Mouse (Mus musculus): ENCODE data around the gene Slc25a4. TPM values are rescaled to one million over a fixed set of nuclear protein-coding genes. Genes with fewer than 3 reads are reported as not detected.
A peak's percentile ranks its signal among the peaks of the same experiment; 100 is the strongest.

The Slc25a4 gene
- total RNA-seq, 2 experiments from 2014 or later = 537 to 580 TPM

GRCm38 (mm10) chr8:46204974-46205640 is 6.0 kb downstream of the Slc25a4 start:
- DNase-seq = no peak

DNA sequence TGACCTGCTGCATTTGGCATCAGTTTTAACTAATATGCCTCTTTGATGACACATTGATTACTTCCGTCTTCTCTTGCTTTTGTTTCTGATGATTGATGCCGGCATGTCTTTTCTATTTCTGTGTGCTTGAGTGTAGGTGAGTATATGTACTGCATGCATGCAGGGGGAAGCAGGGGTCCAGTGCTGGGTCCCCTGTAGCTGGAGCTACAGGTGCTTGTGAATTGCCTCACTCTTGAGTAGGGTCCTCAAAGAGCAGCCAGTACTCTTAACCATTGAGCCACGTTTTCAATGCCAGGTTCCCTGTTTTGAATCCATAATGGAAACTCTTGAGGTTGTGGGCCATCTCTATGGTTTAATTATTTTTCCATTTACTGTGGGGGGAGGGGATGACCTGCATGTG is 6.8 kb downstream of the Slc25a4 start:
- no peak for DNase-seq

GRCm38 (mm10) chr8:46202350-46202749 is 8.7 kb downstream of the Slc25a4 start:
- DNase-seq = no peak

DNA sequence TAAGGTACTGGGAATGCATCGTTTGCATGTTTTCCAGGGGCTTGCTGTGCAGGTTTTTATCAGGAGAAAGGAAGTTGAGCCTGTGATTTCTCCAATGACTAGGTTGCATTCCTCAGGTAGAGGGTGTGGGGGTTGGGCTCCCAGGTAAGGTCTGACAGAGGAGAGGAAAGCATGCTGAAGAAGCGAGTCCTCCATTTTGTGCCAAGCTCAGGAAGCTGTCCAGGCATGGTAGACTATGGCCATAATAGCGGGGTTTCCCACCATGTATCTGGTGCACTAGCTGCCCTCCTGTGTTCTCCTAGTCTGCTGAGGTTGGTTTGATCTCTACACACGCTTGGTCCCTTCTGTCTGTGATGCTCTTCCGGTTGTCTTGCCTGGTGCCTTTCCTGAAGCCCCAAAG is 13.4 kb downstream of the Slc25a4 start:
- DNase-seq = no peak

DNA sequence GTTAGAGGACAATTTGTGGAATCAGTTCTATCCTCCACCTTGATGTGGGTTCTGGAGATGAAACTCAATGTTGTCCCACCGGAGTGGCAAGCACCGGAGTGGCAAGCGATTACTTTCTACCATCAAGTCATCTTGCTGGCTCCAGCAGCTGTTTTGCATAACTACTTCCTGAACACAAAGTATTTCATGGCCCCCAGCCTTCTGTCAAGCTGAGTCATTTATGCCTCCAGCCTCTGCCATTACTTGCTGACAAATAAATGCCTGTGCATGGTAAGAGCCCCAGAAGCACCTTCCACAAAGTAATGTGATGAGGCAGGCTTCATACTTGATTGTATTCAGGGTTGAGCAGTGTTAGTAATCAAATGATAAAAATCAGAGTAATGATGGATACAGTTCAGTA is 14.2 kb downstream of the Slc25a4 start:
- DNase-seq = no peak

- no peak for DNase-seq
These were observed 18.0 kb downstream of the Slc25a4 start for GRCm38 (mm10) chr8:46193100-46193499.

DNA sequence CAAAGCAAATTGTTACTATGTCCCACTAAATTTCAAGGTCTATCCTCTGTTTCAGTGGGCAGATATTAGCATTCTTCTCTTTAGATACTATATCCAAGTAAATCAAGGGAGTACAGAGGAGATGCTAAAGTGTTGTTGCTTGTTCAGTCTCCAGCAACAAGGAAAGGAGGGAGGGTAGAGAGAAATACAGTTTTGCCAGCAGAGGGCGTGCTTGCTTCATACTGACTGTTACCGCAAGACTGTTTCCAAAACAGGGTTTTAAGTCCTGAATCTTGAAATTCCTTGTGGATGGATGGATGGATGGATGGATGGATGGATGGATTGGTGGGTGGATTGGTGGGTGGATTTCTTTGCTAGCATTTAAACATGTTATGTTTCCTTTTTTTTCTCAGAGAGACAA is 25.7 kb downstream of the Slc25a4 start:
- peak; percentile 44 to 48 for DNase-seq

DNA sequence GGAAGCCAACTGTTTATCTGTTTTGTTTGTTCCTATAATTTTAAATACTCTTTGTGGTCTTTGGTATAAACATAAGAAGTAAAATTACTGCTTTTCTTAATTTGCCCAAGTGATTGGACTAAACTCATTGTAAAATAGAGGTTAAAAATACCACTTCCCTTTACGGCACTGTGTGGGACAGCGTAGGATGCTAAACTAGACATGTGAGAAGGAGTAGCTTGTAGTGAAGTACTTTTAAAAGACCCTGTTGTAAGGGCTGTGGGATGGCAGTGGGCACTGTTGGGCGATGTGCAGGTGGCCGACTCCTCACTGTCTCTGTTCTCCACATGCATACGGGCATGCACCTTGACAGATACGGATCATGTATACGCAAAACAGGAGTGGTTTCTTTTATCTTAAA is 30.9 kb downstream of the Slc25a4 start:
- DNase-seq = no peak

DNA sequence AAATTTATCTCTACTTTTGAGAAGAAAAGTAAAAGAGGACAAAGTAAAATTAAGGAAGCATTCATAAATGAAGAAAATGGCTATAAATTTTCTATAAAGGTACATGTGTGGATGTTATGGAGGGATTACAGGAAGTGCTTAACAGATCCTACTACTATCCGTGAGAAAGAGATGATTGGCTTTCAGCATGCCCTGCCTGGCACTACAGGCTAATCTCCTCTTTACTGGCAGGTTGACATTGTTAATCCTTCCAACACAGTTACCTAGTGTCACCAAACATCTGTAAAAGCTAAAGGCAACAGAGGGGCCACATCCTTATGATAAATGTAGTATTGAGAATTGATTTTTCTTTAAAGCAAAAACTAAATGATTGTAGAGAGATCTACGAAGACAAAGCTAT is 37.4 kb downstream of the Slc25a4 start:
- DNase-seq = no peak

DNA sequence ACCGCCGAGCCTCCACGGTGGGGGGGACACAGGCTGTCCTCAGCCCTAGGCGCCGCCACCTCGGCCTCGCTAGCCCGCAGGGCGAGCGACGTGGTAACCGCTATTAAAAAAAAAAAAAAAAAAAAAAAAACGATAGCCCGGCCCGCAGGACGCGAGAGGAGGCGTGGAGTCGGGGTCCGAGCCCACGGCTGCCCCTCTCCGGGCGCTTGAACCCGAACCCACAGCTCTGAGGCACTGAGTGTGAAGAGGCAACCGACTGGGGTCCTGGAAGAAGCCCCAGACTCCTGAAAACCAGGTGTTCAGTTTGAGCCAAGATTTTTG is 47.3 kb downstream of the Slc25a4 start:
- no peak for DNase-seq

DNA sequence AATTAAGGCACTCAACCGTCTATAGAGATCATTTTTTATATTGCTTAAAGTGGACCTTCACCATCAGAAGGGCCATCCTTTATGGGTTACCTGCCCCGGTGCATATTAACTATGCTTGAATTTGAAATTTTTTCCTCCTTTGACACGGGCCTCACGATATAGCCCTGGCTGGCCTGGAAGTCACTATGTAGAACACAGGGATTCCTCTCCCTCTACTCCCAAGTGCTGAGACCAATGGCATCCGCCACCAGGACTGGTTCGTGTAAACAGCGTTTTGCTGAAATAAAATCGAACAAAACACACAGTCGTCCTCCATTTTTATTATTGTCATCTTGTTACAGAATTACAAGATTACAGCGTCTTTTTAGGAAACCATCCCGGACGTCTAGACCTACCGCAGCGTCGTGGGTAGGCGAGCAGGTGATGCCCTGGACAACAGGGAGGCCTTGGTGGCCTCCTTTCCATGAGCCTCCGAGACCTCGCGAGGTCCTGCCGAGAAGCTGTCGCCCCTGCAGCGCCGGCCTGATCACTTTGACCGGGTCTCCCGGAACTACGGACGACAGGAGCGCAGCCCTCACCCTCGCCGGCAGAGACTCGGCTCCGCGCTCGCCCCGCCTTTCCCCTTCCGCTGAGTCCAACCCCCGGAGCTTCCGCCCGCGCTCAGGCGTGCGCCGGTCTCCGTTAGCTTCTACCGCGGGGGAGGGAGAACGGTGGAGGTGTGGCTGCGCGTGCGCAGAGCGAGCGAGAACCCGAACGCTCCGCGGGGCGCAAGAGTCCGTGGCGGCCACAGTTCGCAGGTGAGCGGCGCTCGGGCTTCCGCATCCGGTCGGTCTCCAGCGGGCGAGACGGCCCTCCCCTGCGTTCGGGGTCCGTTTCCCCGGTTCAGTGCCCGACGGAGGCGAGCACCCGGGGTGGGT is 47.9 kb downstream of the Slc25a4 start:
- peak; percentile 97 for DNase-seq

Small RNAs within 50 kb of the gene (microRNA-seq; reads per million reads assigned to microRNA genes)
- 0 reads per million in 2 experiments for gene Gm23812

Other genes starting within 250 kb of the Slc25a4 start
- gene 1700029J07Rik, start 236.0 kb downstream of the Slc25a4 start, total RNA-seq (2021) = 1 to 10 TPM; 2.6 to 3.8 TPM
- 10 to 100 TPM; 48.8 to 49.1 TPM for gene Ufsp2, start 235.8 kb downstream of the Slc25a4 start, total RNA-seq (2021)
- gene Lrp2bp, start 212.0 kb downstream of the Slc25a4 start, total RNA-seq (2021) = under 1 TPM; 0.42 to 0.53 TPM
- gene Ankrd37, start 205.6 kb downstream of the Slc25a4 start, total RNA-seq (2021) = 1 to 10 TPM; 6.6 to 7.2 TPM
- 10 to 100 TPM; 23.8 to 24.6 TPM for gene Cfap97, start 59.5 kb downstream of the Slc25a4 start, total RNA-seq (2021)
- 10 to 100 TPM; 44.4 to 45.6 TPM for gene Snx25, start 59.1 kb downstream of the Slc25a4 start, total RNA-seq (2021)
- gene Helt, start 83.4 kb upstream of the Slc25a4 start, total RNA-seq (2021) = not detected

Measured in layer of hippocampus, postnatal 36 days (tissue).